Mouse (Mus musculus): ENCODE data around the gene Cradd.

GRCm38 (mm10) chr10:95164949-95165348 is 159.0 kb downstream of the Cradd start:
- TF ChIP-seq CTCF (conservative IDR thresholded peaks at IDR 0.05; ENCODE audit: low read length) (no peak), POU5F1 (IDR thresholded peaks at IDR 0.05; ENCODE audit: borderline replicate concordance, low read length) (no peak)

Data from E14TG2a.4 (cell line).